In genomic region chr5:140176370-140176769, GRCm38 (mm10) we compare ENCODE assay signal across 19 mouse cellular contexts.
DNase-seq lines count a peak whose midpoint lies in the region; ATAC-seq and TF ChIP-seq lines count a peak whose summit lies in the region.
"Had no signal": no experiment of that assay in that cellular context is flagged by ENCODE, and none has a peak within 500 bp of the region (broad histone marks: within the 10 kb centered on the region; RNA-seq: fewer than 3 reads in every experiment).

No protein-coding gene starts in this region.

- H3K9me3 ChIP-seq in hindbrain, embryonic 13.5 days = no peaks in the 10 kb centered on the region
- no peaks in the 10 kb centered on the region for H3K9me3 ChIP-seq in hindbrain, postnatal 0 days (ENCODE audit: low read length)
- H3K9me3 ChIP-seq in midbrain, embryonic 11.5 days (ENCODE audit: control insufficient read depth, low read length) = no peaks in the 10 kb centered on the region
- no peaks in the 10 kb centered on the region for H3K9me3 ChIP-seq in midbrain, embryonic 15.5 days
- H3K9me3 ChIP-seq: embryonic facial prominence, embryonic 15.5 days; forebrain, embryonic 10.5 days; heart, embryonic 12.5 days; intestine, embryonic 15.5 days had no signal

- no peak overlapping the region for H3K9ac ChIP-seq in hindbrain, embryonic 13.5 days
- H3K9ac ChIP-seq in hindbrain, postnatal 0 days (replicated peaks; ENCODE audit: low read length) = no peak overlapping the region
- no peak overlapping the region for H3K9ac ChIP-seq in midbrain, embryonic 11.5 days (ENCODE audit: low read length)
- no peak overlapping the region for H3K9ac ChIP-seq in midbrain, embryonic 15.5 days
- H3K9ac ChIP-seq: embryonic facial prominence, embryonic 15.5 days; heart, embryonic 12.5 days; intestine, embryonic 15.5 days had no signal

- no peak overlapping the region for H3K4me2 ChIP-seq in hindbrain, embryonic 13.5 days
- H3K4me2 ChIP-seq in hindbrain, postnatal 0 days (ENCODE audit: low read depth, low read length) = no peak overlapping the region
- H3K4me2 ChIP-seq in midbrain, embryonic 11.5 days = no peak overlapping the region
- H3K4me2 ChIP-seq in midbrain, embryonic 15.5 days = no peak overlapping the region
- H3K4me2 ChIP-seq: embryonic facial prominence, embryonic 15.5 days; heart, embryonic 12.5 days; intestine, embryonic 15.5 days had no signal

- DNase-seq in heart, adult 11 months = peak; percentile 83
- no peak for DNase-seq in heart, adult 18-20 months
- no peak for DNase-seq in hindbrain, postnatal 0 days (ENCODE audit: low spot score)
- DNase-seq in midbrain, embryonic 11.5 days (ENCODE audit: low spot score, missing footprints) = peak; percentile 72
- no peak for DNase-seq in adrenal gland, postnatal 10 days
- DNase-seq: adrenal gland, postnatal 14 days; cerebellum, adult 11-12 months; cerebellum, adult 9-10 months; cerebellum, postnatal 25 days; gastrocnemius, adult 2 months; gastrocnemius, postnatal 25 days had no signal

- no peaks in the 10 kb centered on the region for H3K27me3 ChIP-seq in hindbrain, embryonic 13.5 days
- no peaks in the 10 kb centered on the region for H3K27me3 ChIP-seq in hindbrain, postnatal 0 days (ENCODE audit: insufficient read depth, low read length)
- H3K27me3 ChIP-seq in midbrain, embryonic 11.5 days (ENCODE audit: control insufficient read depth, insufficient read depth, low read length) = no peaks in the 10 kb centered on the region
- H3K27me3 ChIP-seq in midbrain, embryonic 15.5 days (replicated peaks) = no peaks in the 10 kb centered on the region
- H3K27me3 ChIP-seq: embryonic facial prominence, embryonic 15.5 days; heart, embryonic 12.5 days; intestine, embryonic 15.5 days had no signal

- H3K4me1 ChIP-seq in hindbrain, embryonic 13.5 days (replicated peaks) = peaks cover 56% of the 10 kb centered on the region
- H3K4me1 ChIP-seq in hindbrain, postnatal 0 days (ENCODE audit: insufficient read depth, low read length) = no peaks in the 10 kb centered on the region; the same call in 1 of the 2 replicates
- H3K4me1 ChIP-seq in midbrain, embryonic 11.5 days (ENCODE audit: control insufficient read depth, insufficient read depth, low read length) = peaks cover 15% of the 10 kb centered on the region
- H3K4me1 ChIP-seq in midbrain, embryonic 15.5 days = peaks cover 37% of the 10 kb centered on the region
- H3K4me1 ChIP-seq: intestine, embryonic 15.5 days had no signal

- ATAC-seq in hindbrain, embryonic 13.5 days (ENCODE audit: low FRiP score) = no peak
- ATAC-seq in hindbrain, postnatal 0 days = no peak
- no peak for ATAC-seq in midbrain, embryonic 11.5 days (ENCODE audit: low FRiP score)
- ATAC-seq in midbrain, embryonic 15.5 days (replicated peaks) = no peak
- ATAC-seq: forebrain, embryonic 14.5 days; intestine, embryonic 15.5 days had no signal

- no peaks in the 10 kb centered on the region for H3K36me3 ChIP-seq in hindbrain, embryonic 13.5 days
- H3K36me3 ChIP-seq in hindbrain, postnatal 0 days (ENCODE audit: insufficient read depth, low read length) = no peaks in the 10 kb centered on the region
- H3K36me3 ChIP-seq in midbrain, embryonic 11.5 days (ENCODE audit: control insufficient read depth, insufficient read depth, low read length) = no peaks in the 10 kb centered on the region
- H3K36me3 ChIP-seq in midbrain, embryonic 15.5 days (replicated peaks) = no peaks in the 10 kb centered on the region
- H3K36me3 ChIP-seq: embryonic facial prominence, embryonic 15.5 days; heart, embryonic 12.5 days; intestine, embryonic 15.5 days had no signal

- peak overlapping the region; percentile 59; the same call in 1 of the 2 replicates for H3K27ac ChIP-seq in hindbrain, embryonic 13.5 days
- no peak overlapping the region for H3K27ac ChIP-seq in hindbrain, postnatal 0 days
- no peak overlapping the region for H3K27ac ChIP-seq in midbrain, embryonic 11.5 days (ENCODE audit: low read depth, low read length)
- no peak overlapping the region for H3K27ac ChIP-seq in midbrain, embryonic 15.5 days
- H3K27ac ChIP-seq: embryonic facial prominence, embryonic 15.5 days; gastrocnemius, adult 2 months; intestine, embryonic 15.5 days had no signal

- TF ChIP-seq CTCF in hindbrain, postnatal 0 days (IDR thresholded peaks at IDR 0.05; ENCODE audit: low read depth) = no peak

- no peak overlapping the region for H3K4me3 ChIP-seq in hindbrain, embryonic 13.5 days
- H3K4me3 ChIP-seq in hindbrain, postnatal 0 days (ENCODE audit: low read length) = no peak overlapping the region
- H3K4me3 ChIP-seq in midbrain, embryonic 11.5 days (ENCODE audit: low read depth, low read length) = no peak overlapping the region
- no peak overlapping the region for H3K4me3 ChIP-seq in midbrain, embryonic 15.5 days
- H3K4me3 ChIP-seq: embryonic facial prominence, embryonic 15.5 days; erythroblast, embryonic 14.5 days; forebrain, embryonic 10.5 days; gastrocnemius, adult 2 months; heart, embryonic 12.5 days; intestine, embryonic 15.5 days had no signal

- 51% methylated on average over 3 of the region's 3 CpGs for WGBS in hindbrain, embryonic 13.5 days
- 69% methylated on average over 3 of the region's 3 CpGs for WGBS in hindbrain, postnatal 0 days
- WGBS in midbrain, embryonic 11.5 days = 54% methylated on average over 3 of the region's 3 CpGs
- 57% methylated on average over 3 of the region's 3 CpGs for WGBS in midbrain, embryonic 15.5 days

Comparison
In these comparisons a context has a peak if more than half of its experiments do, and no peak if none do; other contexts are left out.
1. DNase-seq: peak in heart, adult 11 months (single experiment) and midbrain, embryonic 11.5 days (single experiment); none in heart, adult 18-20 months (0 of 2), hindbrain, postnatal 0 days (single experiment) and adrenal gland, postnatal 10 days (single experiment).